Comparison of ENCODE assay signal across 8 mouse cellular contexts in the genomic region with DNA sequence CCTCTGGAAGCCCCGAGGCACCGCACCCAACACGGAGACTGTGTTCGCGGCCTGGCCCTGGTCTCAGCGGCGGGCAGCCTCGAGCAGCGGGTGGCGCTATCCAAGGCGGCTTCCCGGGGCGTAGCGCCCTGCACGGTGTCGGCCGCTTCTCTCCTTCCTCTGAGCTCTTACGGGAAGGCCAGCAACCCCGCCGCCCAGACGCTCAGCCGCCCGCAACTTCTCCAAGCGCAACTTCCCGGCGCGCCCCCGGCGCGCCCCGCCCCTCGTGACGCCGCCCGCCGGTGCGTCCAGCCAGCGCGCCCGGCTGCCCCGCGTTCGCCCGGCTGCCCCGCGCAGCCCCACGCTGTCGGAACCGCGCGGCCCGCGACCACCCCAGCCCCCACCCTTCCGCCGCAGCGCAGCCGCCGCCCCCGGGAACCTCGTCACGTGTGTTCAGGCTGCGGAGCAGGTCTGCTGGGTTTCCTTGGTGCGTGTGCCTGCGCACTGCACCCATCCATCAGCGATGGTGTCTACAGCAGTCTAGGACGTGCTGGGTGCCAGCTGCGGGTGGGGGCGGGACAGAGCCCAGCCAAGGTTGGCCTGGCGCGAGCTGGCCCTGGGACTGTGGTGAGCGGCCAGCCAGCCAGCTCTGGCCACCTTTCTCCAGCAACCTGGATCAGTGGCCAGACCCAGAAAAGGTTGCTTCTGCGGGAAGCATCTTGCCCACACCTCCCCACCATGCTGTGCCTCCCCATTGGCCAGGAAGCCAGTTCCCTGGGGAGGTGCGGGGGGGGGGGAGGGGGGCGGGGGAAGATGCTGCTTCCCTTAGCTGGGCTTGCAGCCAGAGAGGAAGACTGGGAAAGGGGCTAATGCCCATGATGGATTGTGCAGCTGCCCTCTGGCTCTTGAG. TPM values are rescaled to one million over a fixed set of nuclear protein-coding genes. Genes with fewer than 3 reads are reported as not detected.
DNase-seq lines count a peak whose midpoint lies in the region; ATAC-seq and TF ChIP-seq lines count a peak whose summit lies in the region.

Gene Ppp1r3d (minus strand): TSS at position 212 of the 889 bp plus-strand sequence.
Gene Fam217b (plus strand): TSS at position 264 of the 889 bp plus-strand sequence.

- DNase-seq in NIH3T3 (ENCODE audit: low read depth) = peak; percentile 88
- peak; percentile 43 for DNase-seq in c-Kit-positive CD71-negative TER-119-negative erythroid progenitor cells, embryonic 14.5 days (ENCODE audit: low read depth)
- peak; percentile 47 for DNase-seq in heart, postnatal 0 days (ENCODE audit: low spot score)
- peak; percentile 64 to 76 for DNase-seq in kidney, postnatal 25 days
- DNase-seq in neural tube, embryonic 11.5 days (ENCODE audit: low spot score) = peak; percentile 72
- DNase-seq in MN1 (ENCODE audit: low spot score) = no peak

- H3K4me1 ChIP-seq in forebrain, embryonic 13.5 days = peaks cover 18% of the 10 kb centered on the region
- H3K4me1 ChIP-seq in heart, postnatal 0 days (ENCODE audit: control insufficient read depth, insufficient read depth) = peaks cover 20% of the 10 kb centered on the region
- peaks cover 27% of the 10 kb centered on the region for H3K4me1 ChIP-seq in liver, embryonic 15.5 days (replicated peaks)
- peaks cover 11% of the 10 kb centered on the region for H3K4me1 ChIP-seq in neural tube, embryonic 11.5 days (ENCODE audit: control insufficient read depth, insufficient read depth, low read length)

- TF ChIP-seq CTCF in heart, postnatal 0 days (IDR thresholded peaks at IDR 0.05; ENCODE audit: low read depth) = 0 out of 2 replicates have a peak, but pooled peaks have one; percentile 2

- under 1% methylated on average over 48 of the region's 74 CpGs for WGBS in forebrain, embryonic 13.5 days
- WGBS in heart, postnatal 0 days = under 1% methylated on average over 72 of the region's 74 CpGs
- 1% methylated on average over 66 of the region's 74 CpGs for whole genome bisulfite sequencing in liver, embryonic 15.5 days (ENCODE audit: insufficient replicate concordance)
- under 1% methylated on average over 68 of the region's 74 CpGs for whole genome bisulfite sequencing in neural tube, embryonic 11.5 days

- peaks cover 23% of the 10 kb centered on the region for H3K27me3 ChIP-seq in forebrain, embryonic 13.5 days
- H3K27me3 ChIP-seq in heart, postnatal 0 days (ENCODE audit: control insufficient read depth, insufficient read depth, low read length) = no peaks in the 10 kb centered on the region
- H3K27me3 ChIP-seq in liver, embryonic 15.5 days = peaks cover 36% of the 10 kb centered on the region
- H3K27me3 ChIP-seq in neural tube, embryonic 11.5 days (ENCODE audit: control insufficient read depth, insufficient read depth, low read length) = peaks cover 12% of the 10 kb centered on the region

- 0 out of 2 replicates have a peak within 1 kb of the TSS, but pooled peaks have one; percentile 6 for H3K27ac ChIP-seq in forebrain, embryonic 13.5 days
- peak within 1 kb of the TSS; percentile 90 for H3K27ac ChIP-seq in heart, postnatal 0 days (ENCODE audit: low read depth)
- H3K27ac ChIP-seq in liver, embryonic 15.5 days (replicated peaks) = no peak within 1 kb of the TSS
- peak within 1 kb of the TSS; percentile 3; the same call in 1 of the 2 replicates for H3K27ac ChIP-seq in neural tube, embryonic 11.5 days (ENCODE audit: low read depth, low read length)

- peak within 1 kb of the TSS; percentile 64 for H3K9ac ChIP-seq in forebrain, embryonic 13.5 days
- H3K9ac ChIP-seq in heart, postnatal 0 days (replicated peaks; ENCODE audit: low read depth, low read length) = peak within 1 kb of the TSS; percentile 49
- H3K9ac ChIP-seq in liver, embryonic 15.5 days = no peak within 1 kb of the TSS
- peak within 1 kb of the TSS; percentile 37 for H3K9ac ChIP-seq in neural tube, embryonic 11.5 days (ENCODE audit: low read length)

- peak within 1 kb of the TSS; percentile 64 for H3K4me3 ChIP-seq in forebrain, embryonic 13.5 days
- H3K4me3 ChIP-seq in heart, postnatal 0 days (ENCODE audit: low read depth, low read length) = peak within 1 kb of the TSS; percentile 68
- H3K4me3 ChIP-seq in liver, embryonic 15.5 days (replicated peaks) = peak within 1 kb of the TSS; percentile 55
- peak within 1 kb of the TSS; percentile 69 for H3K4me3 ChIP-seq in neural tube, embryonic 11.5 days (ENCODE audit: low read depth, low read length)

- H3K36me3 ChIP-seq in forebrain, embryonic 13.5 days (ENCODE audit: poor library complexity, severe bottlenecking) = no peaks in the 10 kb centered on the region
- H3K36me3 ChIP-seq in heart, postnatal 0 days (replicated peaks; ENCODE audit: control insufficient read depth, insufficient read depth, low read length) = peaks cover 21% of the 10 kb centered on the region
- peaks cover 6% of the 10 kb centered on the region; the same call in 1 of the 2 replicates for H3K36me3 ChIP-seq in liver, embryonic 15.5 days (replicated peaks)
- no peaks in the 10 kb centered on the region for H3K36me3 ChIP-seq in neural tube, embryonic 11.5 days (ENCODE audit: control insufficient read depth, insufficient read depth, low read length)

- TF ChIP-seq EP300 in heart, postnatal 0 days (IDR thresholded peaks at IDR 0.05; ENCODE audit: low read depth) = no peak

- H3K9me3 ChIP-seq in forebrain, embryonic 13.5 days (replicated peaks) = no peaks in the 10 kb centered on the region
- no peaks in the 10 kb centered on the region for H3K9me3 ChIP-seq in heart, postnatal 0 days (replicated peaks; ENCODE audit: control insufficient read depth, low read length)
- no peaks in the 10 kb centered on the region for H3K9me3 ChIP-seq in liver, embryonic 15.5 days (replicated peaks)
- no peaks in the 10 kb centered on the region for H3K9me3 ChIP-seq in neural tube, embryonic 11.5 days (ENCODE audit: control insufficient read depth, low read length)

- ATAC-seq in forebrain, embryonic 13.5 days = peak; percentile 91
- ATAC-seq in heart, postnatal 0 days (ENCODE audit: insufficient read depth, low read depth) = peak; percentile 65
- peak; percentile 44 for ATAC-seq in liver, embryonic 15.5 days (ENCODE audit: insufficient read depth)
- peak; percentile 84 for ATAC-seq in neural tube, embryonic 11.5 days (ENCODE audit: insufficient read depth, low FRiP score, low TSS enrichment)

- peak within 1 kb of the TSS; percentile 98 for H3K4me2 ChIP-seq in forebrain, embryonic 13.5 days
- peak within 1 kb of the TSS; percentile 96 for H3K4me2 ChIP-seq in heart, postnatal 0 days (ENCODE audit: low read depth, low read length)
- peak within 1 kb of the TSS; percentile 70 for H3K4me2 ChIP-seq in liver, embryonic 15.5 days
- H3K4me2 ChIP-seq in neural tube, embryonic 11.5 days (ENCODE audit: low read depth) = peak within 1 kb of the TSS; percentile 60

RNA-seq across cellular contexts. Expression of gene Ppp1r3d, which starts in this region (rescaled TPM):
- 0.68 and 0.74 TPM in 2 replicates for polyA plus RNA-seq in forebrain, embryonic 13.5 days (2015; fragmentation: Nextera tagmentation; extraction: Ambion mirVana)
- 38.3 and 52.8 TPM in 2 replicates for total RNA-seq in heart, postnatal 0 days (2014; rRNA removed; ENCODE audit: low replicate concordance)
- polyA plus RNA-seq in heart, postnatal 0 days (2015; fragmentation: Nextera tagmentation; extraction: Ambion mirVana) = 20.6 and 21.2 TPM in 2 replicates
- polyA plus RNA-seq in liver, embryonic 15.5 days (2015; fragmentation: Nextera tagmentation; extraction: Ambion mirVana) = 0.62 and 0.84 TPM in 2 replicates
- 3.1 and 3.4 TPM in 2 replicates for polyA plus RNA-seq in neural tube, embryonic 11.5 days (2014; fragmentation: Nextera tagmentation; extraction: Ambion mirVana)

RNA-seq across cellular contexts. Expression of gene Fam217b, which starts in this region (rescaled TPM):
- 1.9 and 3.1 TPM in 2 replicates for polyA plus RNA-seq in forebrain, embryonic 13.5 days (2015; fragmentation: Nextera tagmentation; extraction: Ambion mirVana)
- total RNA-seq in heart, postnatal 0 days (2014; rRNA removed; ENCODE audit: low replicate concordance) = 4.6 and 5.0 TPM in 2 replicates
- polyA plus RNA-seq in heart, postnatal 0 days (2015; fragmentation: Nextera tagmentation; extraction: Ambion mirVana) = 6.0 and 8.0 TPM in 2 replicates
- 0.61 and 0.90 TPM in 2 replicates for polyA plus RNA-seq in liver, embryonic 15.5 days (2015; fragmentation: Nextera tagmentation; extraction: Ambion mirVana)
- polyA plus RNA-seq in neural tube, embryonic 11.5 days (2014; fragmentation: Nextera tagmentation; extraction: Ambion mirVana) = 3.5 and 6.0 TPM in 2 replicates

Comparison
In these comparisons a context has a peak if more than half of its experiments do, and no peak if none do; other contexts are left out.
1. Peak in ATAC-seq, H3K4me3 ChIP-seq and H3K4me2 ChIP-seq in liver, embryonic 15.5 days; RNA of the genes that start here not detected or under 1 TPM.